Mouse (Mus musculus) cerebellum, postnatal 14 days (tissue): Measurements from ENCODE around the gene Apip.

Experiments used
- DNase-seq, 2 experiments: peaks; one replicate each; pipeline ENCODE4 v3.0.0; 2021; ENCODE audit warnings: mixed read lengths in 2 of 2

Apip gene

DNA sequence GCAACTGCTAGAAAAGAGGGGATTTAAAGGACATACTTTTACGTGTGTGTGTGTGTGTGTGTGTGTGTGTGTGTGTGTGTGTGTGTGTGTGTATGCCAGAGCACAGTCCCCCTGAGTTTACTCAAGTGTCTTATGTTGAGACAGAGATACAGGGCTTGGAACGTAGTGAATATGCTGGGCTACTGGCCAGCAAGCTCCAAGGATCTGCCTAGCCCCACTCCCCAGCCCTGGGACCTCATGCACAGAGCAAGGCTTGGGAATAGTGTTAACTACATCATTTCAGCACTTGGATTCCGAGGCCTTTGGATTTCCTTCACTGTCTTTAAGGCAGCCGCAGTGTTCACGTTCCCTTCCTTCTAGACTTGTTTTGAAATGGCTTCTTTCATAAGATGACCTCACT, 29.1 kb downstream of the Apip start:
- DNase-seq, result no peak

DNA sequence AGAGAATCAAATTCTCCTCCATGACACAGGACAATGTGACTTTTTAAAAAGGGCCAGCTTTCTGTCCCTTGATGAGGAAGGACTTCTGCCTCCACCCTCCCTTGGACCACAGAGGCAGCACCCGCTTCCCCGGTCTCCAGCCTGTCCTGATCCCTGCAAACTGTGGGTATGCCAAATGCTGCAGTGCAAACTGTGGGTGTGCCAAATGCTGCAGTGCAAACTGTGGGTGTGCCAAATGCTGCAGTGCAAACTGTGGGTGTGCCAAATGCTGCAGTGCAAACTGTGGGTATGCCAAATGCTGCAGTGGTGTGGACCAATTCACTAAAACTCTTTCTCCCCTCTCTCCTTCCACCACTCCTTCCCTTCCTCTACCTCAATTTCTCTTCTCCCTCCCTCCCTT, 32.7 kb downstream of the Apip start:
- DNase-seq, result peak; percentile 30 to 54

- no peak for DNase-seq
Observed at GRCm38 (mm10) chr2:103111669-103112068, 38.2 kb downstream of the Apip start.

DNA sequence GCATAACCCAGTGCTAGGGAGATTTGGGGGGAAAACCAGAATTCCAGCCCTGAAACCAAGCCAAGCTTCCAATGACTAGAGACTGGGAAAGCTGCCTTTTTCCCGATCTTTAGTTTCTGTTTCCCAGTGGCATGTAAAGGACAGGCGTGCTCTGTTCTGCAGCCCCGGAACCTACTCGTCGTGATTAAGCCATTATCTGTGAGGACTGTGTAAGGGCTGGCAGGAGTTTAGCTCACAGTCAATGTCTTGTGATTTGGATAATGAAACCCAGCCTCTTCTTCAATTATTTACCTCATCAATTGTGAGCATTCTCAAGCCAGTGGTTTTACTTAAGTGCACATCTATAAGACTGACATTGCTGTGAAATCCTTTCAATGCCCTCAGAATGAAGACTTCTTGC, 43.7 kb downstream of the Apip start:
- no peak for DNase-seq

DNA sequence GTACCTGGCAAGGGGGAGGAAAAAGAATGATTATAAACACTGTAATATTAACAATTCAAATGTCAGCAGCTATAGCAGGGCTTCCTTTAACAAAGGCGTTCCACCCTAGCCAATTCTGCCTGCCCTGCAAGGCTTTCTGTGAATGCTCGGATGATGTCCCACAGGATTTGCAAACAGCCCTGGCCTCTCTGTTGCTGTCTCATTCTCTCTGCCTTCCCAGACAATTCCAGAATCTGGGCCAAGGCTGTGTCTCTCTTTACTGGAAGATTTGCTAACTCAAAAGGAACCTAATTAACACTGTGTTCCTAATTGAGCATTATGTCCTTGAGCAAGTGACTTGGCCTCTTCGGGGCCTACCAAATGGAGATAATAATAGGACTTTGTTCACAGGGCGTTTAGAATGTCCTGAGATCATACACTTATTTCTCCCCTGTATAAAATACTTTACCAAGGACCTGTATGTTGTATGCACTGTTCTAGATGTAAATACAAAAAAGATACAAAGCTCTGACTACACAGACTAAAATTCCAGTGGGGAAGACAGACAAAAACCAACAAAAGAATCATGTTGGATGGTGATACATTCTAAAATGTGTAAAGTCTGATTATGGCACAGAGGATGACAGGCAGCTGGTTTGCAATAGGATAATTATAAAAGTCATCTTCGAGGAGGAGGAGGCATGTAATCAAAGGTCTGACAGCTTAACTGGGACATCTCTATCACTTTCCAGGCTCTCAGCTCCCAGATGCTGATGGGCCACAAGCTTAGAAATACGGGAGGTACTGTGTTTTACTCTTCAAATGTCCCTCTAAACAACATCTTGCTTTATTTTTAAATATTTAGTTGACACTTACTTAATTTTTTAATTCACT, 45.1 kb downstream of the Apip start:
- DNase-seq, result no peak

- DNase-seq, result no peak
Observed at GRCm38 (mm10) chr2:103119197-103119854, 45.9 kb downstream of the Apip start.

DNA sequence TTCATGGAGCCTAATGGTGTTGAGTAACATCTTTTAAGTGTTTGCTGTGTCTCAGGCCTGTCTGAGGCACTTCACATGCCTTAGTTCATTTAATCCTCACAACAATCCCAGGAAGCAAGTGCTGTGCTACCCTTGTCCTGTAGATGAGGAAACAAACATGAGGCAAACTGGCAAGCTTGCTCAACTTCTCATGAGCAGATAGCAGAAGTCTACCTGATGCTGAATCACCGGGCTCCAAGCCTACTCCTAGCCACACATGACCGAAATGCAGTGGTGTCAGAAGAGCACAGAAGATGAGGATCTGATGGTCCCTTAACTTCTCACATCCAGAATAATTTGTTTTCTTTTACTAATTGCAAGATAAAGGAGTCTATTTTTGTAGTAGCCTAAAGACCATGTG, 56.2 kb downstream of the Apip start:
- DNase-seq, result no peak

- DNase-seq, result peak; percentile 21 to 22
Observed at GRCm38 (mm10) chr2:103131145-103131544, 57.7 kb downstream of the Apip start.

- DNase-seq, result peak; percentile 55 to 56
Observed at GRCm38 (mm10) chr2:103138529-103139265, 65.2 kb downstream of the Apip start.
